Mouse (Mus musculus): ENCODE measurements at regions not wholly inside any gene's neighbourhood (a gene's known extent, or its start where the extent isn't known, plus 50 kb on each side); places are given as distances from the start of the nearest gene placed in this dataset.
A peak's percentile ranks its signal among the peaks of the same experiment; 100 is the strongest.

DNA sequence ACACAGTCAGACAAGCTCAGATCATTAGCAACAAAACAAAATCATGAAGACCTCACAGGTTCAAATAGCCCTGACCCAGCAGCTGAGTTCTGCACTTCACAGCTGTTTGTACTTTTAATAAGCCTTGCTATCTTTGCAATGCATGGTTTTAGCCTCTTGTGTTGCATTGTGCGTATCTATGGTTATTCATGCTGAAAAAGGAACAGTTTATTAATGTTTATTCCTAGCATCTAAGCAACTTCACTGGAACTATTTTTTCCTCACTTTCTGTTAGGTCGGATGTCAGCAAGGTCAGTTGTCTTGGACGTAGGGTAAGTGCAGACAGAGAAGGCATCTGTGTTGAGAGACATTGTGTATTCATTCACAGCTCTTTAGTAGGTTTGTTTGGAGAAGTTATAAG, 107.3 kb upstream of the Ccn2 start:
- no peak for ATAC-seq (replicated peaks; ENCODE audit: low read depth, poor library complexity, severe bottlenecking)

DNA sequence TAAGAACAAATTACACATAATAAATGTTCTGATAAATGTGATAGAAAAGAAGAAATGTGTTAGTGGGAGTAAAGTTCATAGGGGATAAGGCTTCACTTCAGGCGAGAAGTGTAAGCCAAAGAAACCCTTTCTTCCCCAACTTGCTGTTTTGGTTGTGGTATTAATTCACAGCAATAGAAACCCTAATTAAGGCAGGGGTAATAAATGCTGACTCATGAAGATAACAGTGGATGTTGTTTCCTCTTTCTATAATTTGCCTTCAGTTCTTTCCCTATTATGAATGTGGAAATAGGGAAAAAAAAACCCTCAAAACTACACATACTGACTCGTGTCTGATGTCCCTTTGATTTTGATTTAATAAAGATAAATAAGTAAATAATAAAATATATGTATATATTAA, 104.8 kb upstream of the Ccn2 start:
- ATAC-seq (replicated peaks; ENCODE audit: low read depth, poor library complexity, severe bottlenecking) = 0 out of 2 replicates have a peak, but pooled peaks have one; percentile 22

DNA sequence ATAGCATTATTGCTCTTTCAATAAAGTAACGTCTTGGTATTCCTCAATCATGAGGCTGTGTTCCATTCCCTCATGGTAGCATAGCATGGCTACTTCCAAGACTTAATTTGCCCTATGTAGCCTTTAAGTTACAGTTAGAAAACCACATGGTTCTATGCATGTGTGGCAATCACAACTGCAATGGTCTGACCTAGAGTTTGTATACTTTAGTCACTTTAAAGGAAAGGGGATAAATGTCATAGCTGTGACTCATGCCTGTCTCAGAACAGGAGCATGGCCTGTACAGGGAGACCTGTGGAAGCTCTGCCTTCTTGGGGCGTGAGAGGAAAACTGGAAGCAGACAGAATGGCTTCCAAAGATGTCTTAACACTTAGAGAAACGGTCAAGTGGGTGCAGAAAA, 103.4 kb upstream of the Ccn2 start:
- no peak for ATAC-seq (replicated peaks; ENCODE audit: low read depth, poor library complexity, severe bottlenecking)

DNA sequence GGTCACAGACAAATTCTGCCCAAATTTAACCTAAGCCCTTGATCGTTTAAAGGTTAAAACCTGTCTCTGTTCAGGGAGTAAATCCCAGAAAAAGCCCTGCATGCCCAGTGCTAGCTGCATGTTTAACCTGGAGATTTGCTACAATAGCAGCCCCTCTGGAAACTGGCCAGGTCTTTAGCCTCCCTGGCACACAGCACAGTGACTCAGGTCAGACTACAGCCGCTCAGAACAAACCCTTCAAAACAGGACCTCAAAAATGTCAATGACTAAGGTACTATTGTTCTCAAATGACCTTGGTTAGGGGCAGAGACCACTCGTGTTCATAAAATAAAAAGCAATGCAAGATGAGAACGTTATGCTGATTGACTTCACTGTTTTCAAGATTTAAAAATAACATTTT, 101.8 kb upstream of the Ccn2 start:
- ATAC-seq (replicated peaks; ENCODE audit: low read depth, poor library complexity, severe bottlenecking) = no peak

DNA sequence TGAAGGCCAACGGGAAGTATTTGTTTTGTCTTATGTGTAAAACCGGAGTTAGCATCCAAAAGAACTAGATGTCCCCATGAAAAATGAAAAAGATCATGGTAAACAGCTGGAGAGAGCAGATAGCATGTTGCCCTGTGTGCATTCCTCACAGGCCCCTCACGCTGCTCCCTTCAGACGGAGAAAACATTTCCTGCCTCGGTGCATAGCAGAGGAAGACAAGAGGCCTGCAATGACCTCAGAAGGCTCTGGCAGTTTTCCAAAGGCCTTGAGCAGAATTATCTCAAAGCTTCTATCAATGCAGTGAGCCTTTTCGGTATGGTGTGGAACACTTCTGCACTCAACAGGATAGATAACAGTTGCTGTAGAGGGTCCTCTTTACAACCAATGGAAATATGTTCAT, 101.3 kb upstream of the Ccn2 start:
- peak; percentile 71 for ATAC-seq (replicated peaks; ENCODE audit: low read depth, poor library complexity, severe bottlenecking)

DNA sequence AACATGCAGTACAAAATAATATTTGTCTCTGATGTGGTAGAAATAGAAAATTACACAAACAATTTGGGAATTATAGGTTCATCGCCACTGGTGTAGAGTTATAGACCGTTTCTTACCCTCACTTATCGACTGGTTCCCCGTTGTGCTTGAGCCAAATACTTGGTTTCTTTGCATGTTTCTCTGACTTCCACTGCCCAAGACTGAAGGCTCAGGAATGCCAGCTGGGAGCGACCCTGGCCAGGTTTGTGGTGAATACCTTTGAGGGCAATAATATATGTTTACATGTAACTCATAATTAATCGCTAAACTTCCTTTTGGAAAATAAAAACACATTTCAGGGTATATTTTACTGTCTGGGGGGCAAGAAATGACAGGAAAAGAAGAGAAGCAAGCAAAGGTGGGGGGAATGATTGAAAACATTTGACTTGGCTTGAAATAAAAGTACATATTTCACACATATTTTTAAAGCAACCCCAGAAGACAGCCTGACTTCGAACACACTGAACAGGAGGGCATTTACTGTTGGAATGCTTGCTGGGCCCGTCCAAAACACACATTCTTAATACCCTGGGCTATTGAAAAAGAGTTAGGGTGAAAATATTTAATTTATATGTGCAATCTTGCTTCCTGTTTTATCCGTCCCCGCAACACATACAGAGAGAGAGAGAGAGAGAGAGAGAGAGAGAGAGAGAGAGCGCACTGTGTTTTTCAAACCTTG, 75.3 kb upstream of the Ccn2 start:
- no peak for ATAC-seq (replicated peaks; ENCODE audit: low read depth, poor library complexity, severe bottlenecking)

DNA sequence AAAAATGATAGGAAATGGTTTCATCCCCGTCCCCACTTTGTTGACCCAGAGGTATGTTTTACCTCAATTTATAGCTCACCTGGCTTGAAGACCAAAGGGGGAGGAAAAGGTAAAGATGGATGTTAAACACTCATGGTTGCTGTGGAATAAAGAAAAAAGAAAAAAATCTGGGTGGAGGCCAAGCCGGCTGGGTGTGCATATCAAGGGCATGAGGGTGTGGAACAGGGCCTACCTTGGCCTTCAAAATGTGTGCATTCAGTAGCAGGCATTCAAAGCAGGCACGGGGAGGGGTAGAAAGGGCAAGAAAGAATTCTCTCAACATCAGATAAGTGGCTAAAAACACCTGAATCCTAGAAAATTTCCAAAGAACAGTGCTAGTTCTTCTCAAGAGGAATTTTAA, 74.7 kb upstream of the Ccn2 start:
- ATAC-seq (replicated peaks; ENCODE audit: low read depth, poor library complexity, severe bottlenecking) = no peak

DNA sequence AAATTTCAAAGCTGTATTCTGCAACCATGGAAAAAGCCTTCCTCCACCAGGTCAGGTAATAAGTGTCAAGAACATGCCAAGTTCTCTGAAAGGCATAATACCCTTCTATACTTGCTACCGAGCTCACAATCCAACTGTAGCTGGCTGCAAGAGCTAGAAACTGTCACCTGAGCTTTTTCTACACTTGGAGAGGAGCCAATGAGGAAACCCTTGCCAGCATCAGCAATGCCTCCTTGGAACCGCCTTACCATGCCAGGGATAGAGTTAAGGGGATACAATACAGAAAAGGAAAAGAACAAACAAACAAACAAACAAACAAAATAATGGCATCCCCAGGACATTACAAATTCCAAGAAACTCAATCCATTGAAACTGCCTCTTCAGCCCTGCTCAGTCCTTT, 62.5 kb upstream of the Ccn2 start:
- ATAC-seq (replicated peaks; ENCODE audit: low read depth, poor library complexity, severe bottlenecking) = no peak

DNA sequence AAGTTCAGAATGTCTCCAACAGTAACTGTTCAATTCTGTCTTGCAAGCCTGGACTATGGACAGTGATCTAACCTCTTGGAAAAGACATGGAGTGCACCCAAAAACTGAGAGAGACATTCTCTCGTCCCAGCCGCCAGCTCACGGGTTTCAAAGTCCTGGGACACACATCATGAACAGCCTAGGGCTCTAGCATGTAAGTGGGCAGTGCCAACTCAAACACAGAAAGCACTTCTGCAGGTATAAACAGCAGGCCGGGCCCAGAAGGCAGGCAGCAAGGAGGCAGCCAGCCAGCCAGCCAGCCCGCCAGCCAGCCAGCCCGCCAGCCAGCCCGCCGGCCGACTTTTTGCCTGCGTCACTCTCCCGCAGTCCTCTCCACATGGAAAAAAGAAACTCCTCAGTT, 60.3 kb upstream of the Ccn2 start:
- ATAC-seq (replicated peaks; ENCODE audit: low read depth, poor library complexity, severe bottlenecking) = no peak

DNA sequence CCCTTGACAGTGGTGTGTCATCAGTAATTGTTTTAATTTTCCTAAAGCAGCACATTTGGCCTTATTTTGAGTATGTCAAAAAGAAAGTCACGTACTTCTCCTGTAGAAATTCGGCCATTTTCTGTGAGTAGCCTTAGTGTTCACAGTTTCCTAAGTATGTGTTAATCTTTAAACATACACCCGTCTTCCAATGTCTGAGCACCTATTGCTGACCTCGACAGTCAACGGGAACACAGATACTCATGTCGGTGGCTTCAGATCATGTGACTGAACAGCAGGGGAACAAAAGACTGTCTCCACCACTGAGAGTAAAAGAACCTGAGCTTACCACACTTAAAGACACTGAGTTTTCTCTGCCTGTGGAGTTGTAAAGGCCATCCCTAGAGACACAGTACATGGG, 59.8 kb upstream of the Ccn2 start:
- no peak for ATAC-seq (replicated peaks; ENCODE audit: low read depth, poor library complexity, severe bottlenecking)

DNA sequence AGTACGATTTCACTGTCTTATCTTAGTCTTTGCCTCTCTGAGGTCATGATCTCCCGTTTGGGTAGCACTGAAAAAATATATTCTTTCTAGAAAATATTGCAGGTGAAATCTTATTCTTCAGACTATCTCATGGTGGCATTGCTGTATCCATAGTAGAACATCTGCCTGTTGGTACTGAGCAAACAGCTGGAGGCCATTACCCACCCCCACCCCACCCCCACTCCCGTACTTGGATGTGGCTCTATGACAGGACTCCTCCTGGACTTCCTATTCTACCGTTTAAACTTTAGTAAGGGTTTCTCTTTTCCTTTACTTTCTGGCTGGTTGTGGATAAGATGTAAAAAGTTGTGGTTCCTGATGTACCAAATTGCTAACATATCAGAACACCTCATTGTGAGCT, 53.3 kb upstream of the Ccn2 start:
- no peak for ATAC-seq (replicated peaks; ENCODE audit: low read depth, poor library complexity, severe bottlenecking)
